Mouse (Mus musculus): ENCODE results near the gene Tmem82. TPM values are rescaled to one million over a fixed set of nuclear protein-coding genes. Genes with fewer than 3 reads are reported as not detected.

The Tmem82 gene
- polyA plus RNA-seq, 1 experiment, result 0.84 TPM

DNA sequence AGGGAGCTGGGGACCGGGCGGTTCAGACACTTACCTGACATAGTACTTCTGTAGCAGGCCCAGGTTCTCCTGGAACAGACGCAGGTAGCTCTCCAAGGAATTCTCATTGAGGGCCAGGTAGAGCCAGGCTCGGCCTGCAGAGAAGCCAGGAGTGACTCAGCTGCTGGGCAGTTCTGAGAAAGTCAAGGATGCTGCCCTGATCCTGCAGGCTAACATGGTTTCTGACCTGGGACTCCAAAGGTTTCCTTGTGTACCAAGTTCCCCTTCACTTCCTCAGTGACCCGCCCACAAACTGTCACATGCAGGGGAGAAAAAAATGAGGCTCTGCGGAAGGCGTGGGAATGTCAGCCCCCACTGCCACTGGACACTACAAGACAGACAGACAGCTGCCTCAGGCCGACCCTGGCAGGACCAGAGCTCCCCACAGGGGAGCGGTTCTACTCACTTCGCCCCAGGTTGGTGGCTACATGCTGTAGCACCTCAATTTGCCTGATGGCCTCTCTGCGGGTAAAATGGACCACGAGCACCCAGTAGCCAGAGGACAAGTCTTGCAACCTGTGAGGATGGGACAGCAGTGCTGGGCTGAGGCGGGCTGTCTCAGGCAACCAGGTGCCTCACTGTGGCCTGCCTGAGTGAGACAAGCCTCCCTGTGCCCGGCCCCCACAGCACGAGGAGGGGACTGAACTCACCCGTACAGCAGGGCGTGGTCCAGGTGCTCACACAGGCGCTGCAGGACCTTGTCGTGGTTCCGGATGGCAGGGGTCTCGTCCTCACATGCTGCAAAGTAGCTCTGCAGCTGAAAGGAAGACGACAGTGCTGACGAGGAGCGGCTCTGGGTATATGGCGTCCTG, 23.8 kb upstream of the Tmem82 start:
- DNase-seq (ENCODE audit: extremely low spot score in 1 of 2, low spot score in 1 of 2), result no peak

DNA sequence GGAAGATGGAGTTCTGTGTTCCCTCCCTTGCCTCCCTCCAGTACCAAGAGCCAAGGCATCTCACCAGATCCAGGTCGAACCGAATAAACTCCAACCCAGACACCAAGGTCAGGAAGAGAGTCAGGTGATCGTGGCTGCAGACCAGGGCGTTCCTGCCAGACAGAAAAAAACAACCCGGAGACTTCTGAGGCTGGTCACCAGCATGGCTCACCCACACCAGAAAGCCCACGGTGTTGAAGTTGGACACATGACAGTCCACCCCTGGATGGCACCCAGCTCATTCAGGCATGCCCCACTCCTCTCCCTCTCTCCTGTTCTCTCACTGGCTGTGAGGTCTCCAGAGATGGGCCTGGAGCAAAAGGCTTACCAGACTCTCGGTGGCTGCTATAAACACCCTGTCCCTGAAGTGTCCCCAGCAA, 22.9 kb upstream of the Tmem82 start:
- no peak for DNase-seq (ENCODE audit: extremely low spot score in 1 of 2, low spot score in 1 of 2)

DNA sequence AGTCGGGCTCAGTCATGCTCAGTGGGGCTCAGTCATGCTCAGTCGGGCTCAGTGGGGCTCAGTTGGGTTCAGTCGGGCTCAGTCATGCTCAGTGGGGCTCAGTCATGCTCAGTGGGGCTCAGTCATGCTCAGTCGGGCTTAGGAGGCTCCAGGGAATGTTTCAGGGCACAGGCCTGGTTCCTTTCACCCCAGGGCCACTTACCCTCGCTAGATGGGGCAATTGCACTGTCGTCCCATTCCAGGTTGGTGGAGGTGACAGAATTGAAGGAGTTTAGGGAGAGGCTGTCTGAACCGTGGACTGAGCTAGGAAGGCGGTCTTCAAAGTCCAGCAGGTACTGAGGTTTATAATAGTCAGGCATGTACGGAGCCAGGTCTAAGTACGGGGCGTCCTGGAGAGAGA, 21.0 kb upstream of the Tmem82 start:
- no peak for DNase-seq (ENCODE audit: extremely low spot score in 1 of 2, low spot score in 1 of 2)

DNA sequence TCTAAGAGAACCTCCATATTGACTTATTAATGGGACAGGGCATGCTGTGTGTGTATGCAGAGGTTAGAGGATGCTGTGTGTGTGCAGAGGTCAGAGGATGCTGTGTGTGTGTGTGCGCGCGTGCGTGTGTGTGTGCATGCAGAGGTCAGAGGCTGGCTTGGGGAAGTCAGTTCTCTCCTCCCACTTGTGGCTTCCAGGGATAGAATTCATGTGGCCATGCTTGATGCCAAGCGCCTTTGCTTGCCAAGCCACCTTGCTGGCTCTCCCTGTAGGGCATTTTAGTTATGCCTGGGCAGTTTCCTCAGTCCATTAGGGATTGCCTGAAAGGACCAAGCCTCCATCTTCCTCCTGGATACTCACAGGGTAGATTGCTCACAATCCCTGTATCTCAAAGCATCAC, 18.3 kb upstream of the Tmem82 start:
- DNase-seq (ENCODE audit: extremely low spot score in 1 of 2, low spot score in 1 of 2), result no peak

DNA sequence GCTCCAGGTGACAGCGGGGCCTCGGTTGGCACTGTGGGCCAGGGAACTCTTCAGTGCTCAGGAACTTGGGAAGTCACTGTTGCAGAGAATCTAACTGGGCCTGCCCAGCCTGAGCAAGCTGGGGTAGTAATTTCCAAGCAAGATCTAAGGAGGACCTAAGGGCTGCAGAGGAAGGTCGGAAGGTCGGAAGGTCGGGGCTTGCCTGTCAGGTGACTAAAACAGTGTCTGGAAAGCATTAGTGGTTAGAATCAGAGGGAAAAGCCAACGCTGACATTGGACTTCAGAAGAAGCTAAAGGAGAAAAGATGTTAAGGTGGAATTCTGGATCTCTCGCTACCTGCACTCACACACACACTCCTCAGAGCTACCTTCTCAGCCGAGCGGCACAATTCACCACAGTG, 17.6 kb upstream of the Tmem82 start:
- DNase-seq (ENCODE audit: extremely low spot score in 1 of 2, low spot score in 1 of 2), result no peak

DNA sequence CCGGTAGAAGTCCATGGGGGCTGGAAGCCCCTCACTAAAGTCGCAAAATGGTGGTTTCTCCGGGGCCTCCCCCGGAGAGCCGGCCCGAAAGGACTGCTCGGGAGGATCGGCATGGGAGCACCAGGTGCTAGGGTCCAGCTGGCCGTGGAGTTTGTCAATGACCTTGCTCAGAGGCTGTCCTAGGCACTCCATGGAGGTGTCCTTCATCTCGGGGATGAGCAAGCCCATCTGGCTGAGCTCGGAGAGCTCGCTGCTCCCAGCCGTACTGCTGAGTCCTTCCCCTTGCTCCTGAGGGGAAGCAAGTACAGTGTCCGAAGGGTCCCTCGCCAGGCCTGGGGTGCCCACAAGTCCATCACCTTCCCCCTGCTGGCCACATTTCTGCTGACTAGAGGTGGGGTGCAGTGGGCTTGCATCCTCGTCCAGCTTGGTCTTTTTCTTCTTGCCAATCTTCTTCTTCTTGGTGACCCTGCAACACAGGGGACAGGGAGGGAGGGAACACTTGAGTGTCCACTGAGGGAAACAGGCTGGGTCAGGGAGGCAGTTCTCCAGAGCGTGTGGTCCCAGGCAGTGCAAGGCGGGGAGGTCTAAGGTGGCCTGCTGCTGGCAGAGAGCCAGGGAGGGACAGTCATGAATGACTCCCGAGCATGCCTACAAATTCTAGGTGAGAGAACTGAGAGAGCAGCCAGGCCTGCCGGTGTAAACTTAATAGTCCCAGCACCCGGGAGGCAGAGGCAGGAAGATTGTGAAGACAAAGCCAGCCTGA, 13.9 kb upstream of the Tmem82 start:
- DNase-seq (ENCODE audit: extremely low spot score in 1 of 2, low spot score in 1 of 2), result no peak

DNA sequence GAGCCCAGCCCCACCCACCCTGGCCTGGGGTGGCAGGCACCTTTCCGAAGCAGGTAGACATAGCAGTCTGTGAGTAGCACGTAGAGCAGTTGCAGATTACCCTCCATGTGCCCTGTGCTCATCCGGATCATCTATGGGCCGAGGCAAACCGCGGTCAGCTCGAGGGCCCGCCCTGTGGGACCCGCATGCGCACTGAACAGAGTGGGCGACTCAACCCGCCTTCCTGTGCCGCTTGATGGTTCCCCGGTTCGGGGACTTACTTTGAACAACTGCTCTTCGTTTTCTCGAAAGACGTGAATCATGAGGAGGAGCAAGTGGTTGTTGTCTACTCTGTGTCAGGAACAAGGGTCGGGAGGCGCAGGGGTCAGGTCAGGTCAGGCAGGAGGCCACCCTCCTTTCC, 12.8 kb upstream of the Tmem82 start:
- DNase-seq (ENCODE audit: extremely low spot score in 1 of 2, low spot score in 1 of 2), result no peak

DNA sequence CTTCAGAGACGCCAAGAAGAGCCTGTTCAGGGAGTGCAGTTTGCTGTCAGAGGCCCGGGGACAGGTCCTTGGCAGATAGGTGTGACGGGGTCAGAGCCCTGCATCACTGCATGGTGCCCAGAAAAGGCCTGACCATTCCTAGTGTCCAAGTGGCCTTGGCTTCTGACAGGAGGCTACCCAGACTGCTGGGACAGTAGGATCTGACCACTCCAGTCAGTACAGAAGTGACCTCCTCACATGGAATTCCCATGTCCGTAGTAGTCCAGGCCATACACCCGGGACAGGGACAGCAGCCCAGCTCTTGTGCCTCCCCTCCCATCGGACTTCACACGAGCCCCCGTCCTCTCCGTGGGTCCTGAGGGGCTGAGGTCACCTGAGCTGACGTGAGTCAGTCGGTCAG, 11.6 kb upstream of the Tmem82 start:
- DNase-seq (ENCODE audit: extremely low spot score in 1 of 2, low spot score in 1 of 2), result no peak

DNA sequence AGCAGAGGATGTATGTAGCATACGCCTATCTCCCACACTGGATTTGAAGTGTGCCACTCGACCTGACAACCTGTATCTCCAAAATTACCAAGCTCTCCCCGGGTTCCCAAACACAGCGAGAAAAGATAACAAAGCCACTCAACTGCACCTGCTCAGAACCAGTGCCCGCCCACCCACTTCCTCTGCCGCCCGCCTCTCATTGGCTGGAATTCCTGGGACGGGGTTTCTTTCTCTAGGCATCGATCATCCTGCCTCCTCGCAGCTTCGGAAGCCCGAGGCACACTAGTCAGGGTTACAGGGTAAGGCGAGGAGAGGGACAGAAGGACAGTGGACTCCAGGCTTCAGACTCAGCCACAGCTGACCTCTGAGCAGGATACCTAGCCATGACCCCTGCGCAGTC, 10.2 kb upstream of the Tmem82 start:
- no peak for DNase-seq (ENCODE audit: extremely low spot score in 1 of 2, low spot score in 1 of 2)

DNA sequence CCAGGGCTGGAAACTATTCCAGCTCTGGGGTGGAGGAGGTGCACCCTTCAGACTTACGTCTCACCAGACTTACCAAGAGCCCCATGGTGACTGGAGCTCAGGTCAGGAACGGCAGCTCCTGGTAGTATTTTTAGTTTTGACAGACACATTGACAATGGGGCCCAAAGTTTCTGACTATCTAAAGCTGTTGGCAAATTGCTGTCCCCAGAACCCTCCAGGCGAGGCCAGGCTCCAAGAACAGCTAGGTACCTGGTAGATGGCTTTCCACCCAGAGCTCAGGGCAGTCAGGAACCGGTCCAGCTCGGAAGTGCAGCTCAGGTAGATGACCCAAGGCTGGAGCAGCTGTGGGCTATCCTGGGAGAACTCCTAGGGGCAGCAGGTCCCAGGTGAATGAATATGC, 9.1 kb upstream of the Tmem82 start:
- no peak for DNase-seq (ENCODE audit: extremely low spot score in 1 of 2, low spot score in 1 of 2)

DNA sequence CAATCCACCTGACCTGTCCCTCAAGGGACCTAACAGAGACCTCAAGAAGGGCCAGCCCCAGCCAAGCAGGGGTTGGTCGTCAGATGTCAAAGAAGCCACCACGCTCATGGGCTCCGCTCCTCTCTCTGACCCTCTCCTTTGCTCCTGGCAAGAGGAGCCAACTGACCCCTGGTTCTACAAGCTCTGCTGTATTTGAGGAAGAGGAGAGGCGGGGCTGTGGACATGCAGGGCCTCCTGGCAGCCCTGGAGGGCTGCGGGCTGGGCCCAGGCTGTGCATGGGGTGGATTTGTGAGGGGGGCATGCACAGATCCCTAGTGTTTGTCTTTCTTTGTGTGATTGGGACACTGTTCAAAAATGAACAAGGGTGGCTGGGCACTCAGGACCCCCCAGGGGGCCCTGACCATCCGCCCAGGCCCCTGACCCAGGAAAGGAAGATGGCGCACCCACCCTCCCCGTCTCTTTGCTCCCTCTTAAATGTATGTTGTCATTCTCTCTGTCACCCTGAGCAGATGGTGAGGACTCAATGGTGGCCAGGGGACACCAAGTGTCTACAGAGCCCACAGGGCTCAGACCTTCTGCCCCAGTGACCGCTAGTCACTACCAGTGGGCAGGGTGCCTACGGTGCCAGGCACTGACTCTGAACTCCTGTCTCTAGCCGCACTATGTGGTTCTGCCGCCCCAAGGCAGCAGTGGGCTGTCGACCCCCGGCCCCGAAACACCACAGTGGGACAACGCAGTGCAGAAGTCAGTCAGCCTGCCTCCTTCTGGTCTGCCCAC, 7.5 kb upstream of the Tmem82 start:
- DNase-seq (ENCODE audit: extremely low spot score in 1 of 2, low spot score in 1 of 2), result no peak

DNA sequence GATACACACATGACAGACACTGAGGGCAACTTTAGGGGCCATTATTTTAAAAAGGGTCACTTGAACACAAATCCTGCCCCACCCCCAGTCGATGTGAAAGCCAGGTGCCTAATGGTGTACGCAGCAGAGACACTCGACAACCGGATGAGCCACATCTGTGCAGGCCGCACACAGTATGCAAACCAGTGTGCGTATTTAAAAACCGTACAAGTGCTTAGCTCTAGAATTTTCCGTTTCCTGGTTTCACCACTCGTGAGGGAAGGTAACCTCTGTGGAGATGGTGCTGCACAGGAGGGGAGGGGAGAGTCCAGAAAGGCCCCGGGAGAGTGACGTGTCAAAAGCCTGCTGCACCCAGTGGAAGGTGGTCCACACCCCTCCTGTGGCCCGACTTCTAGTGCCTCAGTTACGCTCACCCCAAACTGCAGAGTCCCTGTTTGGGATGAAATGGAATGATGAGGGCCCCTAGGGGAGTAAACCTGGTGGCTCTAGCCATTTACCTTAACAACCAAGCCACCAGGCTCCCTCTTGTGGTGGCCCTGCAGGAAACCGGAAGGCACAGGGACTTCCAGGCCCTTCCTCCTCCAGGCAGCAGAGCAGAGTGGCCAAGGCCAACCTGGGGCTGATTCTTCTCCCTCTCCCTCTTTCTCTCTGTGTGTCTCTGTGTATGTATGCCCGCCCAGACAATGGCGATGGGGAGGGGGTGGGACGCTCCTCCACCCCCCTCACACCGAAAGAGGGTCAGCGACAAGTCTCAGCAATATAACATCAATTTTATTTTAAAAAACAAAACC, 6.7 kb upstream of the Tmem82 start:
- DNase-seq (ENCODE audit: extremely low spot score in 1 of 2, low spot score in 1 of 2), result peak in 1 of 2 experiments; percentile 48

DNA sequence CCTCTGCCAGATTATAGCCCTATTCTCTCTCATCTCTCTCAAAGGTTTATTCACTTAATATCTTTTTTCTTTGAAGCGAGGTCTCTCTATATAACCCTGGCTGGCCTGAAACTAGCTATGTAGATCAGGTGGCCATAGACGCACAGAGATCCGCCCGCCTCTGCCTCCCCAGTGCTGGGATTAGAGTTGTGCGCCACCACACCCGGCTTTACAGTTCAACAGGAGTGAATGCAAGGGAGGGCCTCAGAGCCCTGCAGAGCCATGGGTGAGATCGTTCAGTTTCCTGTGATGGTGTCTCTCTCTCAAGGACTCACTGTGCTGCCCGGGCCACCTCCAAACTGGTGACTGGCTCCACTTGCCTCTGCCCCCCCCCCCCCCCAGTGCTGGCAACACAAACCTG, 5.7 kb upstream of the Tmem82 start:
- DNase-seq (ENCODE audit: extremely low spot score in 1 of 2, low spot score in 1 of 2), result no peak

DNA sequence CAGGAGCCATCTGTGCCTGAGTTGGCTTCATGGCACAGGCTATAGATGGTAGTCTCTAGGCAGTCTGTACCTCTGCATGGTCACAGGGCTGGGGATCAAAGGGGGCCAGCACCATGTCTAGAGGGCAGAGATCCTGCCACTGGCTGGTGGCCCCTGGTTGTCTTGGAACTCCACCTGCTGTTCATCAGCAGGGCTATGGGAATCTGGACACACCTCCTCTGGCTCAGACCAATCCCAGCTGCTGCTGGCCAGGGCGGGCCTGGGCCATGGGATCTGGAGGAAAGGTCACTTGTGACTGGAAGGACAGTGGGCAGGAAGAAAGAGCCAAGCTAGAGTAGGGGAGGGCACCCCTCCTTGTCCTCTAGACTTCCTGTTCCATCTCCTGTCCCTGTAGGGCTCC, 5.2 kb upstream of the Tmem82 start, which contains the start of gene Slc25a34:
Gene Slc25a34, minus strand, starts transcription at position 156 of the 400 bp plus-strand sequence.
- peak in 1 of 2 experiments; percentile 19 for DNase-seq (ENCODE audit: extremely low spot score in 1 of 2, low spot score in 1 of 2)

DNA sequence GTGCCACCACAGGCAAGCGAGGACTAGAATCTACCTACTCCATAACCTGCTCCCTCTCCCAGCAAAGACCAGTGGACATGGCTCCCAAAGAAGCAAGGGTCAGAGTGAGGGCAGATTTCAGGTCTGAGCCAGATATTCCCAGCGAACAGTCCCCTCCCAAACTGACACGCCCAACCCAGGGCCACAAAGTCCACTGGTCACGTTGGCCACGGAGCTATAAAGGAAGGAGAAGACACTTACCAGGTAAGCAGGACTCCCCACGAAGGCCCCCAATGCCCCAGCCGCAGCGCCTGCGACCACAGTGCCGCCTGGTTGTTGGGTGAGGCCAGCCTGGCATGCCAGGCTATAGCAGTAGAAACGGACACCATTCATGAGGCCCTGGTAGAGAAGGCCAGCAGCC, 4.6 kb upstream of the Tmem82 start:
- DNase-seq (ENCODE audit: extremely low spot score in 1 of 2, low spot score in 1 of 2), result no peak

DNA sequence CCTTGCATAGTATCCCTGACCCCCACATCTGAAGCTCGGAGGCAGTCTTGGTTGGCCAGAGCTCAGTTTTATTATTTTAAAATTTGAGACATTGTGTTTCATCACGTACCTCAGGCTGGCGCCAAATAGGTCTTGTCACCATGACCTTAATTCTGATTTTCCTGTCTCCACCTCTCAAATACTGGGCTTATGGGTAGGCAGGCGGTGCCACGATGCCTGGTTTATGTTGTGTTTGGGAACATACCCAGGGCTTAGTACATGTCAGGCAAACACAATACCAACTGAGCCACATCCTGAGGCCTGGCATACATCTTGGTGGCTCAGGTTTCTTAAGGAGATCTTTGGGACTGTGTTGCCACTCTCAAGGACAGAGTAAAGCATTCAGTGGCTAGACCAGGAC, 4.1 kb upstream of the Tmem82 start:
- no peak for DNase-seq (ENCODE audit: extremely low spot score in 1 of 2, low spot score in 1 of 2)

DNA sequence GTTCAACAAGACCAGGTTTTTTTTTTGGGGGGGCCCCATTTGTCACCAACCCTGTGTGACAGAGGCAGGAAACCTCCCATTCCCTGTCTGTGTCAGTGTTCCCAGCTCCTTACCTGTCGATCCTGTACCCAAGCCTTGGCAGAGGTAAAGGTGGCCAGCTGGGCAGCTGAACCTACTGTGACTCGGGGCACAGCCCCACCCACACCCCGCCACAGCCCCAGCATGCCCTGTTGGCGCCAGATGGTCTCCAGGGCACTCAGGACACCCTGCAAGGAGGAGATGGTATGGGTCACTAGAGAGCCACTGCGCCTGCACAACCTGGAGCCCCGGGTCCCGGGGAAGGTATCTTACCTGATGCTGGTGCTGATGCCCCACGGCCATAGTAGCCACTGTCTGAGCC, 3.7 kb upstream of the Tmem82 start:
- no peak for DNase-seq (ENCODE audit: extremely low spot score in 1 of 2, low spot score in 1 of 2)

DNA sequence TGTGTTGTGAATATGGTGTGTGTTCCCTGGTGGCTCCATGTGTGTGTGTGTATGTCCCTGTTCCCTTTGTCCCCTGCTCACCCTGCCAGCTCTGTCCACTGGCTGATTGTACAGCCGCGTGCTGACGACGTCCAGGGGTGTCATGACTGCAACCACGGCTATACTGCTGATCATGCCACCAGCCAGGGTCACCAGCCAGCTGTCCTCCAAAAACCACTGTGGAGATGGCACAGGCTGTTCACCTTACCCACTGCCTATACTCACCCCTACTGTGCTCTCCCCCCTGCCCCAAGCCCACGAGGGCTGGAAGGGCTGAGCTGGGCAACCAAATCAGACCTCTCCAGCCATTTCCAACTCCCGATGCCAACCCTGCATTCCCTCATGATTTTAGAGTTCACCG, 2.9 kb upstream of the Tmem82 start:
- no peak for DNase-seq (ENCODE audit: extremely low spot score in 1 of 2, low spot score in 1 of 2)

DNA sequence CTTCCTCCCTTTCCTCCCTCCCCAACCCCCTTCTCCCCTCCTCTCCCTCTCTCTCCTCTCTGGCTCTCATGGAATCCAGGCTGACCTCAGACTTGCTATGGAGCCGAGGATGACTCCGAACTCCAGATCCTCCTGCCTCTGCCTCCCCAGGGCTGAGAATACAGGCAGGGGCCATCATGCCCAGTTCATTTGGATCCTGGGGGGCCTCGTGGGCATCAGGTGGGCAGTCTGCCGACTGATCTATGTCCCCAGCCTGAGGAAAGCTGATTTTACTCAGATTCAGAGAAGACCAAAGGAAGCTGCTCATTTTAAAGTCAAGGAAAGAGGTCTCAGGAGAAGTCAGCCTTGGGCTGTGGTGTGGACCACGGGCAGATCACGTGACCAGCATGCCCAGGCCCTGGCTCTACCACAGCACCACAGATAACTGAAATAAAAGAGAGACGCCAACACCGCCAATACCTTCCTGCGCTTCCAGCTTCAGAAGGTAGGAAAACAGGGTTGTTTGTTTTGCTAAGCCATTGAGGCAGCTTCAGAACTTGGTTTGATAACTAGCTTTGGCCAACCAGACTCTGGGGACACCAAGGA, 958 bp upstream of the Tmem82 start:
- no peak for DNase-seq (ENCODE audit: extremely low spot score in 1 of 2, low spot score in 1 of 2)

Data from frontal cortex, adult 2 months (tissue).